Mouse (Mus musculus) heart, embryonic 15.5 days (tissue): Measurements from ENCODE around the gene Hoxa5. TPM values are rescaled to one million over a fixed set of nuclear protein-coding genes. Genes with fewer than 3 reads are reported as not detected.
A peak's percentile ranks its signal among the peaks of the same experiment; 100 is the strongest.

ENCODE experiments used
- ATAC-seq: fragments of 200-750 bp; cut with Nextera tagmentation; replicated peaks from 2 replicates; pipeline ENCODE4 v1.8.0; 2017; ENCODE audit warnings: low read depth, moderate TSS enrichment; ENCODE audit not compliant: insufficient number of reproducible peaks, insufficient read depth, low FRiP score
- H3K27ac ChIP-seq: fragments of 300-500 bp; sonication (generic); 2 replicates; pipeline ENCODE4 v1.5.1; 2015; ENCODE audit warnings: mild to moderate bottlenecking, inconsistent platforms
- H3K27me3 ChIP-seq: fragments of 300-500 bp; sonication (generic); 2 replicates; pipeline ENCODE4 v1.6.1; 2015; ENCODE audit warnings: inconsistent platforms
- H3K36me3 ChIP-seq: fragments of 300-500 bp; sonication (generic); 2 replicates; pipeline ENCODE4 v1.6.1; 2015; ENCODE audit warnings: mild to moderate bottlenecking, inconsistent platforms
- H3K4me1 ChIP-seq: fragments of 300-500 bp; sonication (generic); replicated peaks from 2 replicates; pipeline ENCODE4 v1.6.1; 2015; ENCODE audit warnings: inconsistent platforms
- H3K4me2 ChIP-seq: fragments of 300-500 bp; sonication (generic); 2 replicates; pipeline ENCODE4 v1.6.1; 2015; ENCODE audit warnings: inconsistent platforms, mild to moderate bottlenecking, moderate library complexity
- H3K4me3 ChIP-seq: fragments of 300-500 bp; sonication (generic); 2 replicates; pipeline ENCODE4 v1.5.1; 2015; ENCODE audit warnings: mild to moderate bottlenecking, inconsistent platforms
- H3K9ac ChIP-seq: fragments of 300-500 bp; sonication (generic); 2 replicates; pipeline ENCODE4 v1.6.1; 2015; ENCODE audit warnings: mild to moderate bottlenecking, inconsistent platforms
- H3K9me3 ChIP-seq: fragments of 300-500 bp; sonication (generic); replicated peaks from 2 replicates; pipeline ENCODE4 v1.6.1; 2016; ENCODE audit warnings: inconsistent platforms
- WGBS: fragments of 180-500 bp; shearing (Covaris S2); methylation state at CpG from one replicate; pipeline ENCODE4 v1.1.7; 2015; ENCODE audit warnings: mixed read lengths; 5-methylcytosine and 5-hydroxymethylcytosine counted together
- polyA plus RNA-seq: library from polyadenylated mRNA; unstranded; fragments of >200 nt; fragmentation: Nextera tagmentation; extraction: Ambion mirVana; gene quantifications from 2 replicates; pipeline ENCODE4 v1.2.1, GENCODE M21; 2015

Hoxa5 gene
- polyA plus RNA-seq, 1 experiment from 2014 or later, result 2.3 TPM

- Histone ChIP-seq H3K4me1 (peaks cover 14% of the 10 kb centered on the region), H3K27me3 (peaks cover 96% of the 10 kb centered on the region), H3K27ac (no peak overlapping the region), H3K4me3 (no peak overlapping the region), H3K9ac (no peak overlapping the region), H3K9me3 (no peaks in the 10 kb centered on the region), H3K36me3 (no peaks in the 10 kb centered on the region), H3K4me2 (0 out of 2 replicates have a peak overlapping the region, but pooled peaks have one; percentile 4)
- WGBS, result 2% methylated on average over 18 of the region's 18 CpGs
- ATAC-seq, result no peak
Observed at GRCm38 (mm10) chr6:52231885-52232567, 27.6 kb upstream of the Hoxa5 start.

DNA sequence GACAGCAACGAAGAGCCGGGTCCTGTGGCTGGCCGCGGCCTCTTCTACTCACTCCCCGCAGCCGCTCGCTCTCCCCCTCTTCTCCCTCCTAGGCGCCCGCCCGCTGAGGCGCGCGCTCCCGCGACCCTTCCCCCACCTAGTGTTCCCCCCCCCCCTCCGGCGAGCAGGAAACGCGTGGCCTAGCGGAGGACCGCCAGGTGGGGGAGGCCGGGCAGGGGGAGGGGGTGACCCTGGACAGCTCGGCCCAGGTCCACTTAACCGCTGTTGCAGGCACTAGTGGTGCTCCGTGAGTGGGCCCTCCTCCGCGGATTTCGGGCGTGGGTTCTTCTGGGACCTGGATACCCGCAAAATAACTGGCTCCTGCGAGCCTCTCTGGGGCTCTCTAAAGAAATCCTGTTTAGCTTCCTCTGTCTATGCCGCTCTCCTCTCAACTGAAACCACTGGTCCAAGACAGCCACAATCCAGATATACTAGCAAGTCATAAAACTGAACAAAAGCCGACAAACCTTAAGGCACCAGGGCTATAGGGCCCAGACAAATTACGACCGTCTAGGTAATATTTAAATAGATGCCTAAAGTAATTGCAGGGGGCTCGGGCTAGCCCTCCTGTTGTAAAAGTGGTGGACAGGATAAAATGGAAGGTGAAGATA is 26.3 kb upstream of the Hoxa5 start, which contains the start of gene Hoxa9:
Gene Hoxa9 (minus strand): TSS at position 574 of the 650 bp plus-strand sequence.
- no peak for ATAC-seq
- H3K4me3 ChIP-seq, result peak within 1 kb of the TSS; percentile 5; the same call in 1 of the 2 replicates

GRCm38 (mm10) chr6:52229558-52230416 is 25.4 kb upstream of the Hoxa5 start:
- Histone ChIP-seq H3K9me3 (no peaks in the 10 kb centered on the region), H3K4me2 (no peak overlapping the region), H3K4me1 (peaks cover 19% of the 10 kb centered on the region), H3K9ac (no peak overlapping the region), H3K4me3 (peak overlapping the region; percentile 5; the same call in 1 of the 2 replicates), H3K36me3 (no peaks in the 10 kb centered on the region), H3K27me3 (peaks cover 96% of the 10 kb centered on the region), H3K27ac (no peak overlapping the region)
- ATAC-seq, result no peak
- 2% methylated on average over 44 of the region's 44 CpGs for WGBS

More for the DNA sequence above, 26.3 kb upstream of the Hoxa5 start, which contains the start of gene Hoxa9:
- peaks cover 96% of the 10 kb centered on the region for H3K27me3 ChIP-seq
- WGBS, result 1% methylated on average over 32 of the region's 36 CpGs
- H3K9me3 ChIP-seq, result no peaks in the 10 kb centered on the region
- H3K36me3 ChIP-seq, result no peaks in the 10 kb centered on the region
- no peak within 1 kb of the TSS for H3K9ac ChIP-seq
- no peak within 1 kb of the TSS for H3K27ac ChIP-seq
- H3K4me1 ChIP-seq, result peaks cover 17% of the 10 kb centered on the region
- no peak within 1 kb of the TSS for H3K4me2 ChIP-seq

- WGBS, result 3% methylated on average over 38 of the region's 38 CpGs
- H3K4me2 ChIP-seq, result no peak overlapping the region
- peaks cover 96% of the 10 kb centered on the region for H3K27me3 ChIP-seq
Observed at GRCm38 (mm10) chr6:52228475-52229465, 24.4 kb upstream of the Hoxa5 start.

GRCm38 (mm10) chr6:52227470-52228222 is 23.3 kb upstream of the Hoxa5 start:
- Histone ChIP-seq H3K27ac (no peak overlapping the region), H3K9ac (no peak overlapping the region), H3K4me1 (peaks cover 14% of the 10 kb centered on the region), H3K36me3 (no peaks in the 10 kb centered on the region), H3K27me3 (peaks cover 96% of the 10 kb centered on the region), H3K4me3 (no peak overlapping the region), H3K9me3 (no peaks in the 10 kb centered on the region), H3K4me2 (no peak overlapping the region)
- ATAC-seq, result no peak
- WGBS, result 11% methylated on average over 11 of the region's 11 CpGs

More at GRCm38 (mm10) chr6:52228475-52229465, 24.4 kb upstream of the Hoxa5 start:
- Histone ChIP-seq H3K9me3 (no peaks in the 10 kb centered on the region), H3K4me1 (peaks cover 14% of the 10 kb centered on the region), H3K36me3 (no peaks in the 10 kb centered on the region), H3K9ac (no peak overlapping the region), H3K4me3 (0 out of 2 replicates have a peak overlapping the region, but pooled peaks have one; percentile 0), H3K27ac (no peak overlapping the region)
- ATAC-seq, result no peak

GRCm38 (mm10) chr6:52226569-52227257 is 22.3 kb upstream of the Hoxa5 start:
- H3K9ac ChIP-seq, result no peak overlapping the region
- no peak for ATAC-seq
- peaks cover 96% of the 10 kb centered on the region for H3K27me3 ChIP-seq
- no peak overlapping the region for H3K27ac ChIP-seq
- H3K9me3 ChIP-seq, result no peaks in the 10 kb centered on the region
- H3K36me3 ChIP-seq, result no peaks in the 10 kb centered on the region
- no peak overlapping the region for H3K4me2 ChIP-seq
- 5% methylated on average over 26 of the region's 26 CpGs for WGBS
- no peak overlapping the region for H3K4me3 ChIP-seq
- H3K4me1 ChIP-seq, result peaks cover 14% of the 10 kb centered on the region

DNA sequence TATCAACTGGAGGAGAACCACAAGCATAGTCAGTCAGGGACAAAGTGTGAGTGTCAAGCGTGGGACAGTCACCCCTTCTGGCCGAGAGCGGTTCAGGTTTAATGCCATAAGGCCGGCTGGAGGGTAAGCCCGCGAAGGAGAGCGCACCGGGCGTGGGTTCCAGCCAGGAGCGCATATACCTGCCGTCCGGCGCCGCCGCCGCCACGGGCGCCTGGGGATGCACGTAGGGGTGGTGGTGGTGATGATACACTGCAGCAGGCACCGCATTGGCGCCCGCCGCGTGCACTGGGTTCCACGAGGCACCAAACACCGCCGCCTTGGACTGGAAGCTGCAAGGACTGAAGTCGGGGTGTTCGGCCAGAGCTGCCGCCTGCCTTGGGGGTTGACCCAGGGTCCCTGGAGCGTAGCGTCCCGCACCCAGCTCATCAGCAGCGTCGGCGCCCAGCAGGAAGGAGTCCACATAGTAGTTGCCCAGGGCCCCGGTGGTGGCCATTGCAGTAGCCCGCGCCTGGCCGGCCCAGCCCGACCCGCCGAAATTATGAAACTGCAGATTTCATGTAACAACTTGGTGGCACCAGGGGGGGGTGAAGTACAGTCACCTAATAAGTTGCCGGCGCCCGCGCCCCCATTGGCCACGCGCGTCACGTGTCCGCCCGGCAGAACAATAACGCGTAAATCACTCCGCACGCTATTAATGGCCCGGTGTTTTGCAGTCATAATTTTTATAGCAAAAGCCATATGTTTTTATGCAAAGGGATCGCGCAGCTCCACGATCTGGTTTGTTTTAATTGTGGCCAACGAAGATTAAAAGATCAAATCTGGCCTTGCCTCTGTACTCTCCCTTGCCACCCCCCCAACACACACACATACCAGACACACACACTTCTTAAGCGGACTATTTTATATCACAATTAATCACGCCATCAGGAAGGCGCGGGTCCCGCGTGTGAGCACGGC is 21.5 kb upstream of the Hoxa5 start:
- WGBS, result 3% methylated on average over 69 of the region's 69 CpGs
- no peaks in the 10 kb centered on the region for H3K36me3 ChIP-seq
- no peaks in the 10 kb centered on the region for H3K9me3 ChIP-seq
- peak overlapping the region; percentile 26 for H3K4me3 ChIP-seq
- ATAC-seq, result no peak
- peaks cover 97% of the 10 kb centered on the region for H3K27me3 ChIP-seq
- no peak overlapping the region for H3K9ac ChIP-seq
- H3K27ac ChIP-seq, result no peak overlapping the region
- peaks cover 20% of the 10 kb centered on the region for H3K4me1 ChIP-seq
- peak overlapping the region; percentile 13; the same call in 1 of the 2 replicates for H3K4me2 ChIP-seq

- peaks cover 97% of the 10 kb centered on the region for H3K27me3 ChIP-seq
- WGBS, result 2% methylated on average over 36 of the region's 36 CpGs
- H3K36me3 ChIP-seq, result no peaks in the 10 kb centered on the region
- H3K9me3 ChIP-seq, result no peaks in the 10 kb centered on the region
- peak overlapping the region; percentile 13; the same call in 1 of the 2 replicates for H3K4me2 ChIP-seq
- no peak overlapping the region for H3K9ac ChIP-seq
- H3K4me1 ChIP-seq, result peaks cover 16% of the 10 kb centered on the region
- no peak for ATAC-seq
- no peak overlapping the region for H3K27ac ChIP-seq
- peak overlapping the region; percentile 26; the same call in 1 of the 2 replicates for H3K4me3 ChIP-seq
Observed at GRCm38 (mm10) chr6:52224895-52225611, 20.7 kb upstream of the Hoxa5 start.
